Mouse (Mus musculus) urinary bladder, postnatal 4 days (tissue): ENCODE measurements around the gene Clgn.

Experiments used
- DNase-seq, 2 experiments: peaks; one replicate each; pipeline ENCODE4 v3.0.0; 2021 to 2022; ENCODE audit warnings: low spot score in 2 of 2

Clgn gene

DNA sequence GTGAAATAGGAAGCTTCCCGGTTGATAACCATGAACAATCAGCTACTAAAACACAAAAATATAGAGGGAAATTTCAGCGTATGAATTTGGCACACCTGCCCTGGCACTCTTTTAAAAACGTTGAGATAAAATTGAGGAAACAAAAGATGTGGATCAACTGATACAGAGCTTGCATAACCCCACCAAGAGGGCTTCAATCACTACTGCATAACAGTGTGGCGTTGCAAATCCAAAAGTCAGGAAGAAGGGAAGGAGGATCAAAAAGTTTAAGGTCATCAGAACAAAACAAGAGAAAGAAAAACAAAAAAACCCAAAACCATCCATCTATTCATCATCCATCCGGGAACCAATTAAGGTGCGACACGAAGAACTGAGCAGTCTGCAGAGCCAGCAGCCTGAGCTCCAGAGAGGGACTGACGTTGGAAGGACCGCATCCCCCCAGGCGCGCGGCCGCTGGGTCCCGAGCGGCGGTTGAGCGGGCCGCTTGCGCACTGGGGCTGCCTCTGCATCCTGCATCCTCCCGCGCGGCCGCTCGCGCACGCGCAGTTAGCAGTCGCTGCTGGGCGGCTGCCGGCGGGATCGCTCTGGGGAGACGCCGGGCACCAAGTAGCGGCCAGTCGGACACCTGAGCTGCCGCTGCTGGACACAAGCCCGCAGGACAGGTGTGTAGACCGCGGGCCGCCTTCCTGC is at the start of gene Clgn:
Gene Clgn, plus strand, starts transcription at position 552 of the 690 bp plus-strand sequence.
- peak in 1 of 2 experiments; percentile 21 for DNase-seq

- no peak for DNase-seq
Measured at GRCm38 (mm10) chr8:83342076-83342475, 47.6 kb upstream of the Clgn start.

DNA sequence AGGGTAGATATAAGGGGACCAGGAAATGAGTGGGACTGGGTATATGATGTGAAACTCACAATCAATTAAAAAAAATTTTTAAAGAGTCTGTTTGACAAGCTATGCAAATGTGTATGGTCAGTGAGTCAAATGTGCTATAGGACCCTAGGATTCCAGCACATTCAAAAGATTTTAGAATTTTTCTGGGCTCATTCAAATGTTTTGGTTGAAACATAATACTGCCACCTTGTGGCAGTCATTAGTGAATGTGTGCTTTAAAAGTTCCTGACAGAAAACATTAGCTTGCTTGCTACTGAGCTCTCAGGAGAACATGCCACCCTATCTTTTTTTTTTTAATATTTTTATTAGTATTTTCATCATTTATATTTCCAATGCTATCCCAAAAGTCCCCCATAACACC is 47.0 kb upstream of the Clgn start:
- DNase-seq = no peak

DNA sequence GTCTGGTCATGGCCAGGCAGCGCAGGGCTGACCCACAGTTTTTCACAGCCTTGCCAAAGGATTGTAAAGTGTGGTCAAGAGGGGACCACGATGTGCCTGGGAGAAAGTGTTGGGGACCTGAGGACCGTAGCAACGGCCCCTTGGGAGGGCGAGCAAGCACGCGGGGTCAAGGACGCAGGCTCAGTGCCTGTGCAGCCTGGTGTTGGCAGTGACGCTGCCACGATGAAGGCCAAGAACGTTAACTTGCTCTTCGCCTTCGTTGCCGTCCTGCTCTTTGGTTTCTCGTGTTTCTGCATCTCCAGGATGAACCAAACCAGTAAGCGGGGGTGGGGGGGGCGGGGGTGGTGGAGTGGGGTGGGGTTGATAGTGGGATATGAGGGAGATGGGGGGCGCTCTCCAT is 41.4 kb upstream of the Clgn start, which contains the start of gene Mgat4d:
Gene Mgat4d, plus strand, starts transcription at position 209 of the 400 bp plus-strand sequence.
- no peak for DNase-seq

DNA sequence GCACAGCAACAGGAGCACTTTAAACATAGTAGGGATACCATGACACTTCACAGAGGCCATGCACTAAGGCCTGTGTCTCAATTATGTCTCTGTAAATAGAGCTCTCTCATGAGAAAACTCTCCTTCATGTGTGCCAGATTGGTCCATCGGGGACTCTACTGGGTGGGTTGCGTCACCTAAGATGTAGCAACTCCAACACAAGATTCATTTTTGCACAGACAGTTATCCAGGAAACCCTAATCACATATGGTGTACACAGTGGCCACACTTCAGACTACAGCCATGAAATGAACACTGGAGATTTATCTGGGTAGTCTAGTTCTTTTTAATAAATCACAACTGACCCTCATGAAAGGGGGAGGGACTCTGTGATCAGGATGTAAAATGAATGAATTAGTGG is 38.4 kb upstream of the Clgn start:
- no peak for DNase-seq

DNA sequence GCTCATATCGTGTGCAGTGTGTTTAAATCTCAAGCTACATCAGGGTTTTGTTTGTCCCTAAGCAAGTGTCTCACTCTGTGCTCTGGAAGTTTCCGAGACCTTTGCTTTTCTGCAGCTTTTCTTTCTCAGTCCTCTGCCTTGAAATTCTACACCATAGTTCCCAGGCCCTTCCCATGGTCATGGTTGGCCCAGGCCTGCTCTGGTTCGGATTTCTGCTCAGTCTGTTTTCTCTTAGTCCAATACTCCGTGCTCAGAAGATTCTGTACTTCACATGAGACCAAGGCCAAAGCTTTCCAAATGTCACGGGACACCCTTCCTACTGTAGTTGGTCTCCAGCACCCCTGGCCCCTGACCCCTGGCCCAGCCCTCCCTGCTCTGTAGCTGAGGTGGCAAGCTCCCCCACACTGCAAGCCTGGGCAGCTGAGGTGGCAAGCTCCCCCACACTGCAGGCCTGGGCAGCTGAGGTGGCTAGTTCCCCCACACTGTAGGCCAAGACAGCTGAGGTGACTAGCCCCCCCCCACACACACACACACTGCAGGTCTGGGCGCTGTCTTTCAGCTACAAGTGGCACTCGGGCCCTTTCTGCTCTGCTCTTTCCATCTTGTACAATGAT is 26.4 kb upstream of the Clgn start:
- DNase-seq = no peak

DNA sequence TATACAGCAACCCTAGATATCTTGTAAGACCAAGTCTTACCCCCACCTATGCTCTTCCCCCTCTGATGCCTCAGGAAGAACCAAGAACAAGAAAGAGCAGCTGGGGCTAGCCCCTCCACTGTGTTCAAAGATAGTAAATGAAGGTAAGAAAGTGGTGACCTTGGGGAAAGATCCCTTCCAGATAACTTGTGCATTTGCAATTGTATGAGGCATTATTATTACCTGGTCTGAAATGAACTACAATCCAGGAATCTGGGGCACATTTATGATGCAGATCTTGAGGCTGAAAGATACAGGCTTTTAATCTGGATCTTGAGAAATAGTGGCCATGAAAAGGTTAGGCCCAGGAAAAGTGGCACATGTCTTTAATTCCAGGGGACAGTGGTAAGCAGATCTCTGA is 12.4 kb upstream of the Clgn start:
- DNase-seq = no peak

DNA sequence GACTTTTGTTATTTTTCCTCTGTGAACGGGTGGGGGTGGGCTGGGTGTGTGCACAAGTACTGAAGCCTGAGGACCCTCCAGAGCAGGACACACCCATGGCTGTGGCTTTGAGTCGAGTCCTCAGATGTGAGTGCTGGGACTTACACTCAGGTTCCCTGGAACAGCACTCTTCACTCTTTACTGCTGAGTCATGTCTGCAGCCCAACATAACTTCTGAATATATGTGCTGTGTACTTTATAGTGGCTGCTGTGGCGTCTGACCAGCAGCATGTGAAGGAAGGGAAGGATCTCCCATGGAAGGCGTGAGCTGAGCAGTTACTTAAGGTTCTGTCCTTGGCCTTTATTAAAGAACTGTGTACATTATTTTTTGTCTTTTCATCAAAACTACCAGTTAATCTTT is 9.5 kb upstream of the Clgn start:
- no peak for DNase-seq

DNA sequence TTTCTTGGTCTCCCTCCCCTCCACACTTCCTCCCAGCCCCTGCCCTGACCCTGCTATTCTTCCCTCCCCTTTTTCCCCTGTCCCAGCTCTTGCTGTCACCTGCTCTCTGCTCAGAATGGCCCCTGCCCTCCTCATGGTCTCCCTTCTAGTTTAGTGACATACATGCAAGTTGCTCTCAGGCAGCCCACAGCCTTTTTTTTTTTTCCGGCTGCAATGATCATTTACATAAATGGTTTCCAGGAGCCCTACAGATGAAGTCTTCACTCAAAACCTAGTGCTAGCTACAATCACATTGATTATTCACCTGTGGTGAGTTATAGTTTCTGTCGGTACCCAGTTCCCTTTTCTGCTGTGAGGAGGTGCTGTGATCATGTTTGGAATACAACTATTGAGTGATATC is 8.7 kb upstream of the Clgn start:
- no peak for DNase-seq

GRCm38 (mm10) chr8:83382850-83383249 is 6.8 kb upstream of the Clgn start:
- no peak for DNase-seq

GRCm38 (mm10) chr8:83390006-83390701 is 487 bp downstream of the Clgn start:
- DNase-seq = no peak

DNA sequence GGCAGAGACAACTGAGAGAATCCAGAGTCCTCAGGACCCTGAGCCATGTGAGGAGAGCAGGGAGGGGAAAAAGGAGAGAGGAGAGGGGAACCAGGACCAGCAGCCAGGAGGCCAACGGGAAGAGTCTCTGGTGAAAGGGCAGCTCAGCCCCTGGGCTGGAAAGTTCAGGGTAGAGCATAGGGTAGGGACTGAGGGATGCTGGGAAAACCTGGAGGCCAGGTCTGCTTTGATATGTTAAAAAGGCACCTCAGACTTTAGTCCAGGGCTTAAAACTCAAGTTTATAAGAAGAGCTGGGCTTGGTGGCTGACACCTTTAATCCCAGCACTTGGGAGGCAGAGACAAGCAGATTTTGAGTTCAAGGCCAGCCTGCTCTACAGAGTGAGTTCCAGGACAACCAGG is 2.9 kb downstream of the Clgn start:
- DNase-seq = no peak

DNA sequence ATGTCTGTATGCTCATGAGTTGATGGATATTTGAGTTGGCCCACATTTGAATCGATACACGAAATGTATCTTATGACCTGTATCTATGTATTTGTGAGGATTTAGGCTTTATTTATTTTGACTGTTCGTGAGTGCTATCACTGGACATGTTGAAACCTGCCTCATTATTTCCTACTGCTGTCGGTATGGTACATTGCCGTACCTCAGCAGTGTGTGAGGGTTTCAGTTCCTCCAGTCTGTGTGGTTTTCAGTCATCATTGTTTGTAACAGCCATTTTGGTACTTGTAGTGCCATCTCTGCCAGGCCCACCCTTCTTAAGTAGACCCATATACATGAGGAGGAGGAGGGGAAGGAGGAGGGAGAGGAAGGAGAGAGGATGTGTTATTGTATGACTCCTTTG is 4.7 kb downstream of the Clgn start:
- no peak for DNase-seq

- DNase-seq = no peak
Measured at GRCm38 (mm10) chr8:83396680-83397079, 7.0 kb downstream of the Clgn start.

- no peak for DNase-seq
Measured at GRCm38 (mm10) chr8:83397726-83398125, 8.1 kb downstream of the Clgn start.

- DNase-seq = peak in 1 of 2 experiments; percentile 23
Measured at GRCm38 (mm10) chr8:83405548-83405947, 15.9 kb downstream of the Clgn start.

GRCm38 (mm10) chr8:83406836-83407235 is 17.2 kb downstream of the Clgn start:
- DNase-seq = no peak

- DNase-seq = no peak
Measured at GRCm38 (mm10) chr8:83408496-83408895, 18.8 kb downstream of the Clgn start.

DNA sequence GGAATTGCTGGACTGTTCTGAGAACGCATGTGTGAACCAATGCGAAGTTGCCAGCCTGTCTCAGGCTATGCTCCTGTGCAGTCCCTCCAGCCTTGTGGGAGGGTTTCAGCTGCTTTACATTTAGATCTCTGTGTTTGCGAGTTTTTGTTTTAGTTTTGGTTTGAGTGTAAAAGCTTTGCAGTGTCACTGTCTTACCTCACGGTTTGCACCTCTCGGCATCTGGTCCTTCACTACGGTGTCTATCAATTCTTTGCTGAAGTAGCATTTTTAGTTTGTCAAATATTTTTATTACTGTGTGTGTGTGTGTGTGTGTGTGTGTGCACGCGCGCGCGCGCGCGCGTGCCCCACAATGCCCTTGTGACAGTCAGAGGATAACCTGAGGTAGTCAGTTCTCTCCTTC is 27.2 kb downstream of the Clgn start:
- no peak for DNase-seq

DNA sequence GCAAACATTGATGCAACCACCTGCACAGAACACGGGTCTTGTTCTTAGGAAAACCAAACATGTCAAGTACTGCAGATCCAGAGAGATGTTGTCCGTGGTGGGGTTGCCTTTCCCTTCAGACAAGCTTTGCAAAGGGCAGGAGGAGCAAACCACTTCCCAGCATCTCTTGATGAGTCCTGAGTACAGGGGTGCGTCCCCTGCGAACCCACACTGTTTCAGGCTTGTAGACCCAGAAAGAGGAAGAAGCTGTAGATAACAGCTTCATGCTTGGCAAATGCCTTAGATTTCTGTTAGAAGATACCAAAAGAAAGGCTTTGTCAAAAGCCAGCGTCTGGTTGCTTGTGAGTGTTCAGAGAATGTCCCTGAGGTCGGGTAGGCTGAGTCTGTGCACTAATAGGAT is 28.3 kb downstream of the Clgn start:
- DNase-seq = no peak

- no peak for DNase-seq
Measured at GRCm38 (mm10) chr8:83418805-83419516, 29.3 kb downstream of the Clgn start.

- DNase-seq = no peak
Measured at GRCm38 (mm10) chr8:83421354-83421753, 31.7 kb downstream of the Clgn start.
